Mouse (Mus musculus) limb, embryonic 14.5 days (tissue): ENCODE measurements around the gene Kif7. TPM values are rescaled to one million over a fixed set of nuclear protein-coding genes. Genes with fewer than 3 reads are reported as not detected.

ENCODE experiments used
- ATAC-seq: fragments of 200-750 bp; cut with Nextera tagmentation; 2 replicates; pipeline ENCODE4 v1.8.0; 2017; ENCODE audit warnings: low read depth, moderate number of reproducible peaks, moderate TSS enrichment; ENCODE audit not compliant: low FRiP score
- DNase-seq: peaks from one replicate; pipeline ENCODE4 v3.0.0-alpha.2; 2015; ENCODE audit warnings: low spot score
- H3K27ac ChIP-seq: fragments of 300-500 bp; sonication (generic); replicated peaks from 2 replicates; pipeline ENCODE4 v1.5.1; 2014; ENCODE audit warnings: low read depth, mild to moderate bottlenecking, low read length, moderate library complexity, mixed read lengths
- H3K27me3 ChIP-seq: fragments of 300-500 bp; sonication (generic); 2 replicates; pipeline ENCODE4 v1.6.1; 2014; ENCODE audit warnings: low read length, mixed read lengths; ENCODE audit not compliant: control insufficient read depth, insufficient read depth
- H3K36me3 ChIP-seq: fragments of 300-500 bp; sonication (generic); 2 replicates; pipeline ENCODE4 v1.6.1; 2014; ENCODE audit warnings: mild to moderate bottlenecking, low read length, moderate library complexity, mixed read lengths; ENCODE audit not compliant: control insufficient read depth, insufficient read depth
- H3K4me1 ChIP-seq: fragments of 300-500 bp; sonication (generic); 2 replicates; pipeline ENCODE4 v1.6.1; 2014; ENCODE audit warnings: antibody characterized with exemption, low read length, mixed read lengths; ENCODE audit not compliant: control insufficient read depth, insufficient read depth
- H3K4me2 ChIP-seq: fragments of 300-500 bp; sonication (generic); replicated peaks from 2 replicates; pipeline ENCODE4 v1.6.1; 2014; ENCODE audit warnings: low read depth, mild to moderate bottlenecking, low read length, moderate library complexity; ENCODE audit not compliant: severe bottlenecking
- H3K4me3 ChIP-seq: fragments of 300-500 bp; sonication (generic); replicated peaks from 2 replicates; pipeline ENCODE4 v1.5.1; 2014; ENCODE audit warnings: low read length
- H3K9ac ChIP-seq: fragments of 300-500 bp; sonication (generic); 2 replicates; pipeline ENCODE4 v1.6.1; 2014; ENCODE audit warnings: mild to moderate bottlenecking, low read depth, low read length, moderate library complexity; ENCODE audit not compliant: severe bottlenecking
- H3K9me3 ChIP-seq: fragments of 300-500 bp; sonication (generic); 2 replicates; pipeline ENCODE4 v1.6.1; 2016; ENCODE audit warnings: low read length; ENCODE audit not compliant: control insufficient read depth
- POLR2A ChIP-seq: fragments of 200-500 bp; IDR thresholded peaks from 2 replicates; pipeline ENCODE4 v1.8.0; 2012; ENCODE audit warnings: inconsistent platforms, mild to moderate bottlenecking, moderate library complexity, borderline replicate concordance; ENCODE audit not compliant: insufficient read depth, insufficient read length; ENCODE audit errors: extremely low read depth
- WGBS: fragments of 180-500 bp; shearing (Covaris S2); extraction: QIAGEN DNeasy Blood & Tissue Kit; methylation state at CpG from one replicate; pipeline ENCODE4 v1.1.7; 2014; 5-methylcytosine and 5-hydroxymethylcytosine counted together
- polyA plus RNA-seq, 2 experiments: library from polyadenylated mRNA; depleted of rRNA in 1 of 2; stranded (reverse) in 1 of 2; unstranded in 1 of 2; fragments of >200 nt; fragmentation: Nextera tagmentation in 1 of 2; extraction: Ambion mirVana in 1 of 2; gene quantifications; 2 replicates each; pipeline versions ENCODE4 v1.2.1 to v1.2.3; 2012 to 2014

Kif7 gene
- polyA plus RNA-seq, 2 experiments, result 7.2 to 14.6 TPM

DNA sequence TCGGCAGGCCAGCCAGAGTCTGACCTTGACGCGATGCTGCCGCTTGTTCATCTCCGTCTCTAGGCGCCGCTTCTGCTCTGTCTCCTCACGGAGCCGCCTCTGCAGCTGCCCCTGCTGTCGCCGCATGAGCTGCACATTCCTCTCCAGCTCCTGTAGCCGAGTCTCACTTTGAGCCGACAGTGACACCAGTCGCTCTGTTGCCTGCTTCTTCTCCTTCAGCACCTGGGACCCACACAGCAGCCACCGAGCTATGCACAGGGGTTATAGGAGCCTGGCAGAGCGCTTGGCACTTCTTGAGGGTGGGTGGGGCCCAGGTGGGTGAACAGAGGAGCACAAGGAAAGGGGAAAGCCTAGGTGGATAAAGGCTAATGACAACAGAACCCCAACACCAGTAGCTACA is 12.8 kb downstream of the Kif7 start:
- H3K27ac ChIP-seq, result no peak overlapping the region
- H3K9ac ChIP-seq, result no peak overlapping the region
- no peak overlapping the region for H3K4me3 ChIP-seq
- H3K9me3 ChIP-seq, result no peaks in the 10 kb centered on the region
- ATAC-seq (no peak), DNase-seq (no peak)
- no peaks in the 10 kb centered on the region for H3K27me3 ChIP-seq
- H3K36me3 ChIP-seq, result peaks cover 91% of the 10 kb centered on the region
- WGBS, result 84% methylated on average over 16 of the region's 16 CpGs
- H3K4me2 ChIP-seq, result no peak overlapping the region
- H3K4me1 ChIP-seq, result no peaks in the 10 kb centered on the region
- TF ChIP-seq POLR2A, result no peak

DNA sequence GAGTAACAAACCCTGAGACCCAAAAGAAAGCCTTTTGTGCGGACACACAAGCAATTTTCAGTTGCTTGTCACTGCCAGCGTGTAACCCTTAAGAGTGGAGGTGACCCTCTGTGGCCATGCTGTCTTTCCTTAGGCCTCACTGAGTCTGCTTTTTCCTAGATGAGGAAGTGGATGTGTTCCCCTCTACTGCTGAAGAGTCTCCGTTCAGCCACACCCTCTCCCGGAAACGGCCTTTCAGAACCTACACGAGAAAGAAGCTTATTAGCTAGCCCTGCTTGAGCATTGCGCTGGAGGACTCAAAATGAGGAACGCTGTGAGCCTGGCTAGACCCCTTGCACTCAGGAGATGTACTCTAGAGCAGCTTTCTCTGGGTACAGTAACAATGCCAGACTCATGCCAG is 19.0 kb downstream of the Kif7 start:
- Histone ChIP-seq H3K36me3 (peaks cover 89% of the 10 kb centered on the region), H3K4me2 (no peak overlapping the region), H3K9me3 (no peaks in the 10 kb centered on the region), H3K27ac (no peak overlapping the region), H3K4me3 (no peak overlapping the region), H3K4me1 (no peaks in the 10 kb centered on the region), H3K9ac (no peak overlapping the region), H3K27me3 (no peaks in the 10 kb centered on the region)
- 84% methylated on average over 8 of the region's 8 CpGs for WGBS
- ATAC-seq (no peak), DNase-seq (no peak)
- TF ChIP-seq POLR2A, result no peak

DNA sequence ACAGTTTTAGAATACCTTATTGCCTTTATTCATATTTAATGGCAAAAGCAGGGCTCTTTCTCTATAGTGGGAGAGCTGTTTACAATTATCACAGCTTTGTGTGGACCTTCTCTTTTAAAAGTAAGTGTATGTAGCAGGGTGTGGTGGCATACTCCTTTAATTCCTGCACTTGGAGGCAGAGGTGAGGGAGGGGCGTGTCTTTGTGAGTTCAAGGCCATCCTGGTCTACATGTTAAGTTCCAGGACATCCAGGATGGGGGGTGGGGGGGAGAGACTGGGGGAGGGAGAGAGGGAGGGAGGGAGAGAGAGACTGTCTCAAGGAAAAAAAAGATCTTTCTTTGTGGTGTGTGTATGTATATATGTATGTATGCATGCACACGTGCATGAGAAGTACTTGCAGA is 35.3 kb downstream of the Kif7 start:
- Histone ChIP-seq H3K27me3 (no peaks in the 10 kb centered on the region), H3K36me3 (peaks cover 77% of the 10 kb centered on the region), H3K4me1 (no peaks in the 10 kb centered on the region), H3K4me3 (no peak overlapping the region), H3K27ac (no peak overlapping the region), H3K9me3 (no peaks in the 10 kb centered on the region), H3K9ac (no peak overlapping the region), H3K4me2 (no peak overlapping the region)
- WGBS, result 89% methylated on average over 2 of the region's 2 CpGs
- TF ChIP-seq POLR2A, result no peak
- no peak for DNase-seq
- no peak for ATAC-seq

DNA sequence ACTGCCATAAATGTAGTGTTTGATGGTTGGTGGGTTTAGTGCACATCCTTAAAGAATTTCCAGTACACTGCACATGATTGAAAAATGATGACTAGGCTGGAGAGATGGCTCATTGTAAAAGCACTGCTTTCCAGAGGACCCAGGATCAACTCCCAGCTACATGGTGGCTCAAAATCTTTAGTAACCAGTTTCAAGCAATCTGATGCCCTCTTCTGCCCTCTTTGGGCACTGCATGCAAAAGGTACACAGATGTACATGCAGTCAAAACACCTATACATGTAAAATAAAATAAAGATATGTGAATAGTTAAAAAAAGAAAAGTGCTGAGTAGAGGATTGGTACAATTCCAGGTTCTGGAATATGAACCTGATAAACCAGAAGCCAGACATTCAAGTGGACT is 36.3 kb downstream of the Kif7 start:
- no peak for DNase-seq

DNA sequence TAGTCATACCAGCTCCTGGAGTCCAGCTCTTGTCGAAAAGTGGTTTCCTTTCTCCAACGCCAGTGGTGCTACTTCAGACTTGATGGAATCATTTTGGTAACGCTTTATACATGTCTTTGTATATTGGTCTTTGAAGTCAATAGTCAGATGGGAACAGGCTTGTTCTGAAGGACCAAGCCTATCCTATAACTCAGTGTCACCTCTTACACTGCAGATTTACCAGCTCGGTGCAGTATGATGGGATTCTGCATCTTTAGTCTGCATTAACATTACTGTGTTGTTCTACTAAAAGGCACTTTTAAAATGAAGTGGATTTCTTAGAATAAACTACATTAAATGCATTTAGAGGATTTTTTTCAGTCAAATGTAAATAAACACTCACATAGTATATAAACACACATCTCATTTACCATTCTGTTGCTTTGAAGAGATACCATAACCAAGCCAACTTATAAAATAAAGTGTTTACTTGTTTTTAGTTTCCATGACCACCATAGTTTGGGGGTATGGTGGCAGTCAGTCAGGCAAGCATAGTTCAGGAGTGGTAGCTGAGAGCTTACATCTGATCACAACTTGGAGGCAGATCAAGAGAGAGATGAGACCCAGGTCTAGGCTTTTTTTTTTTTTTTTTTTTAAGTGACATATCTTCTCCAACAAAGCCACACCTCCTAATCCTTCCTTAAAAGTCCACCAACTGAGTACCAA is 44.5 kb downstream of the Kif7 start:
- Histone ChIP-seq H3K4me2 (no peak overlapping the region), H3K9me3 (no peaks in the 10 kb centered on the region), H3K27me3 (no peaks in the 10 kb centered on the region), H3K9ac (no peak overlapping the region), H3K27ac (no peak overlapping the region), H3K36me3 (peaks cover 69% of the 10 kb centered on the region), H3K4me3 (no peak overlapping the region), H3K4me1 (no peaks in the 10 kb centered on the region)
- 92% methylated on average over 4 of the region's 4 CpGs for WGBS
- DNase-seq (no peak), ATAC-seq (no peak)
- TF ChIP-seq POLR2A, result no peak

More for the DNA sequence above, 36.3 kb downstream of the Kif7 start:
- TF ChIP-seq POLR2A, result no peak
- Histone ChIP-seq H3K27me3 (no peaks in the 10 kb centered on the region), H3K36me3 (peaks cover 78% of the 10 kb centered on the region), H3K4me1 (no peaks in the 10 kb centered on the region), H3K4me2 (no peak overlapping the region), H3K9ac (no peak overlapping the region), H3K4me3 (no peak overlapping the region), H3K9me3 (no peaks in the 10 kb centered on the region), H3K27ac (no peak overlapping the region)
- ATAC-seq, result no peak
